Mouse (Mus musculus): ENCODE measurements around the gene Olfr504. TPM values are rescaled to one million over a fixed set of nuclear protein-coding genes. Genes with fewer than 3 reads are reported as not detected.
"Not testable (repeated sequence)": the region's sequence is repeated elsewhere in the genome, so short reads cannot be mapped to it uniquely, and the experiment has no call there.

The Olfr504 gene
- polyA plus RNA-seq (2015; fragmentation: Nextera tagmentation; extraction: Ambion mirVana), result not detected in 2 replicates

- Histone ChIP-seq H3K9me3 (ENCODE audit: control insufficient read depth, low read length) (no peaks in the 10 kb centered on the region), H3K4me3 (ENCODE audit: low read length) (no peak within 1 kb of the TSS), H3K27me3 (replicated peaks; ENCODE audit: control insufficient read depth, insufficient read depth, low read length) (no peaks in the 10 kb centered on the region), H3K4me2 (ENCODE audit: low read depth, low read length) (no peak within 1 kb of the TSS), H3K36me3 (ENCODE audit: control insufficient read depth, insufficient read depth, low read length) (no peaks in the 10 kb centered on the region), H3K9ac (ENCODE audit: low read depth, low read length) (no peak within 1 kb of the TSS), H3K27ac (ENCODE audit: low read length) (no peak within 1 kb of the TSS), H3K4me1 (ENCODE audit: control insufficient read depth, insufficient read depth, low read length) (no peaks in the 10 kb centered on the region)
- ATAC-seq, result no peak
- WGBS, result 82% methylated on average over 1 of the region's 1 CpGs
Measured at GRCm38 (mm10) chr7:108565693-108566092, at the start of gene Olfr504. TSS of gene Olfr504 (minus strand) at chr7:108565793.

DNA sequence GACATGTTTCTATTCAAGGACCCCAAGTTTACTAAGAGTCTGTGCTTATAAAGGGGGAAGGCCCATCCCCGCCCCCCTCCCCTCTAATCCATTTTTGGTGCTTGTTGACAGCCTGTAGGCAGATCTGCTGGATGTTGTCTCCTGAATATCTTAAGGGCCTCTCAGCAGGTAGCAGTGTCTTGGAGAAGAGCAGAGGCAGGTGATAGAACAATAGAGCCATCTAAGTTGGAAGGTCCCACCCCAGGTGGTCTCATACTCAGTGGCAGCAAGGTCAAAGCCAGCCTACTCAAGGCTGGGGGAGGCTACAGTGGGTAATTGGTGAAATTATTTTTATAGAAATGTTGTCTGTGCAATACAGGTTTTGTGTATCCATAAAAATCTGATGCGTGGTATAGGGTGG lies 48.5 kb upstream of the Olfr504 start:
- Histone ChIP-seq H3K4me3 (ENCODE audit: low read length) (no peak overlapping the region), H3K27me3 (replicated peaks; ENCODE audit: control insufficient read depth, insufficient read depth, low read length) (no peaks in the 10 kb centered on the region), H3K27ac (ENCODE audit: low read length) (no peak overlapping the region), H3K4me2 (ENCODE audit: low read depth, low read length) (no peak overlapping the region), H3K9ac (ENCODE audit: low read depth, low read length) (no peak overlapping the region), H3K4me1 (ENCODE audit: control insufficient read depth, insufficient read depth, low read length) (no peaks in the 10 kb centered on the region), H3K36me3 (ENCODE audit: control insufficient read depth, insufficient read depth, low read length) (no peaks in the 10 kb centered on the region), H3K9me3 (ENCODE audit: control insufficient read depth, low read length) (no peaks in the 10 kb centered on the region)
- ATAC-seq, result no peak
- WGBS, result 90% methylated on average over 2 of the region's 2 CpGs

DNA sequence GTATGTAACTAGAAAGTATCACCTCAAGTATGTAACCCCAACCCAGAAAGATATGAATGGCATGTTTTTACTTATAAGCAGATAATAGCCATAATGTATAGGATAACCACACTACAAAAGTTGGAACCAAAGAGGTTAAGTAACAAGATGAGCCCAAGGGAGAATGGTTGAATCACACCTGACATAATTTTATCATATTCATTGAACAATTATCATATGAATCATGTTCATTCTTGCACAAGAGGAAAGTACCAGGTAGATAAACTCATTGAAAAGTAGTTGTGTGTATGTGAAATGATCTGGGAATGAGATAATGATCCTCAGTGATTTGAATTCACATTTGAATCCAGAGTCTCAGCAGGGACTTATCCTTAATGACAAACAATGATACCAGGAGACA lies 44.9 kb upstream of the Olfr504 start, which contains the start of gene Olfr506:
TSS of gene Olfr506 (plus strand) at position 301 of the 400 bp plus-strand sequence.
- Histone ChIP-seq H3K27ac (ENCODE audit: low read length) (no peak within 1 kb of the TSS), H3K4me2 (ENCODE audit: low read depth, low read length) (no peak within 1 kb of the TSS), H3K36me3 (ENCODE audit: control insufficient read depth, insufficient read depth, low read length) (no peaks in the 10 kb centered on the region), H3K4me1 (ENCODE audit: control insufficient read depth, insufficient read depth, low read length) (no peaks in the 10 kb centered on the region), H3K9me3 (ENCODE audit: control insufficient read depth, low read length) (no peaks in the 10 kb centered on the region), H3K4me3 (ENCODE audit: low read length) (no peak within 1 kb of the TSS), H3K9ac (ENCODE audit: low read depth, low read length) (no peak within 1 kb of the TSS), H3K27me3 (replicated peaks; ENCODE audit: control insufficient read depth, insufficient read depth, low read length) (no peaks in the 10 kb centered on the region)
- ATAC-seq, result no peak

DNA sequence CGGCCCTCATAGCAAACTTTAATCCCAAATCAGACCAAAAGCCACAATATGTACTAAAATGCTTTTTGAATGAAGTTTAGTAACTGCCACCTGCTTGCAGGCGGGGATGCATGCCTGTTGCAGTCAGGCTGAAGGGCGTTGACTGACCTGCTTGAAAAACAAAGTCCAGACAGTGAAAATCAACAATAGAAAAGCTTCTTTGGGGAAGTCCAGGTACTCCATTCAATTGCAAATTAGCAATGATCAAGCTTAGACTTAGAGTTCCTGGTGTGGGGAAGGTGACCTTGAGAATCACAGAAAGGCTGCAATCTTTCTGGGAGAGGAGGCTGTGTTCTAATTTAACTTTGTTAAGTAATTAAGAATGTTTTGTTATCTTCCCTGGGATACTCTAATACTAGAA lies 36.3 kb upstream of the Olfr504 start:
- not testable (repeated sequence) for H3K4me1 ChIP-seq (ENCODE audit: control insufficient read depth, insufficient read depth, low read length); ATAC-seq; H3K9ac ChIP-seq (ENCODE audit: low read depth, low read length); H3K27me3 ChIP-seq (replicated peaks; ENCODE audit: control insufficient read depth, insufficient read depth, low read length); H3K9me3 ChIP-seq (ENCODE audit: control insufficient read depth, low read length); H3K4me2 ChIP-seq (ENCODE audit: low read depth, low read length); H3K27ac ChIP-seq (ENCODE audit: low read length); H3K4me3 ChIP-seq (ENCODE audit: low read length); H3K36me3 ChIP-seq (ENCODE audit: control insufficient read depth, insufficient read depth, low read length)
- 87% methylated on average over 3 of the region's 3 CpGs for WGBS

- Histone ChIP-seq H3K27ac (ENCODE audit: low read length) (no peak overlapping the region), H3K9me3 (ENCODE audit: control insufficient read depth, low read length) (no peaks in the 10 kb centered on the region), H3K4me3 (ENCODE audit: low read length) (no peak overlapping the region), H3K4me2 (ENCODE audit: low read depth, low read length) (no peak overlapping the region), H3K27me3 (replicated peaks; ENCODE audit: control insufficient read depth, insufficient read depth, low read length) (no peaks in the 10 kb centered on the region), H3K9ac (ENCODE audit: low read depth, low read length) (no peak overlapping the region), H3K4me1 (ENCODE audit: control insufficient read depth, insufficient read depth, low read length) (no peaks in the 10 kb centered on the region), H3K36me3 (ENCODE audit: control insufficient read depth, insufficient read depth, low read length) (no peaks in the 10 kb centered on the region)
- 100% methylated on average over 1 of the region's 1 CpGs for WGBS
- ATAC-seq, result no peak
Measured at GRCm38 (mm10) chr7:108589797-108590196, 24.2 kb upstream of the Olfr504 start.

DNA sequence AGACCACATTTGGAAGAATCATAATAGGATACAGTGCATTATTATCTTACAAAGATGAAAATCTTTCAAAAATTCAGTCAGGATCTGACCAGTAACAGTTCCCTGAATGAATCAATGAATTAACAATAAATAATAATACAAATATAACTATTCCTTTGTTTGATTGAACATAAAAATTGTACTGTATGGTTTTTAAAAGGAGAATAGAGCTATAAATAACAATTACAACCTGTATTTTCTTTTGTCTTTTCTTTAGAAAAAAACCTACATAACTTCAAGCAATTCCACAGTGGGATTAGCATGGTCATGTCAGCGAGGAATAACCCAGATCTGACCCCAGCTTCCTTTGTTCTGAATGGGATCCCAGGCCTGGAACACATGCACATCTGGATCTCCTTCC lies 21.4 kb downstream of the Olfr504 start, which contains the start of gene Olfr503:
TSS of gene Olfr503 (plus strand) at position 301 of the 400 bp plus-strand sequence.
- not testable (repeated sequence) for ATAC-seq; H3K4me3 ChIP-seq (ENCODE audit: low read length); H3K9me3 ChIP-seq (ENCODE audit: control insufficient read depth, low read length); H3K27me3 ChIP-seq (replicated peaks; ENCODE audit: control insufficient read depth, insufficient read depth, low read length); H3K36me3 ChIP-seq (ENCODE audit: control insufficient read depth, insufficient read depth, low read length); H3K9ac ChIP-seq (ENCODE audit: low read depth, low read length); H3K4me1 ChIP-seq (ENCODE audit: control insufficient read depth, insufficient read depth, low read length); H3K27ac ChIP-seq (ENCODE audit: low read length); H3K4me2 ChIP-seq (ENCODE audit: low read depth, low read length)
- WGBS, result 39% methylated on average over 1 of the region's 1 CpGs

DNA sequence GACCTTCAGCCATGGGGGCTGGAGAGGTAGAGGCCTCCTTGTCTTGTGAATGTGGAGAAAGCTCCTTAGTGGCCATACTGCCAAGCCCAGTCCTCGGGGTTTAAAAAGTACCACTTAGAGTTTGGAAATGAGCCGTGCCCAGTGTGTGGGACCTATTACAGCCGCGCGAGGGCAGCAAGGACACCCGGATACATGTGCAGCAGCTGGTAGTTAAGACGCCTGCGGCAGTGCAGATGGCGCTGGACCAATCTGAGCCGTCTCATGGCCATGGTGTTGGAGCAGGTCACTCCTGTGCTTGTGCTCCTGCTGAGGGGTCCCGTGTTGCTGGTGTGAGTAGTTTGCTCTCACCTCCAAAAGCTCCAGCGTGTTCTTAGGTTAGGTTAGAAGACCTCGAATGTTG lies 23.2 kb downstream of the Olfr504 start:
- H3K4me2 ChIP-seq (ENCODE audit: low read depth, low read length), result no peak overlapping the region
- H3K4me3 ChIP-seq (ENCODE audit: low read length), result no peak overlapping the region
- H3K9ac ChIP-seq (ENCODE audit: low read depth, low read length), result no peak overlapping the region
- no peaks in the 10 kb centered on the region for H3K27me3 ChIP-seq (replicated peaks; ENCODE audit: control insufficient read depth, insufficient read depth, low read length)
- no peak for ATAC-seq
- H3K36me3 ChIP-seq (ENCODE audit: control insufficient read depth, insufficient read depth, low read length), result no peaks in the 10 kb centered on the region
- no peak overlapping the region for H3K27ac ChIP-seq (ENCODE audit: low read length)
- WGBS, result 80% methylated on average over 13 of the region's 13 CpGs
- H3K4me1 ChIP-seq (ENCODE audit: control insufficient read depth, insufficient read depth, low read length), result no peaks in the 10 kb centered on the region
- no peaks in the 10 kb centered on the region for H3K9me3 ChIP-seq (ENCODE audit: control insufficient read depth, low read length)

- no peak for ATAC-seq
- no peaks in the 10 kb centered on the region for H3K9me3 ChIP-seq (ENCODE audit: control insufficient read depth, low read length)
- 70% methylated on average over 1 of the region's 1 CpGs for WGBS
- H3K4me1 ChIP-seq (ENCODE audit: control insufficient read depth, insufficient read depth, low read length), result no peaks in the 10 kb centered on the region
- H3K27me3 ChIP-seq (replicated peaks; ENCODE audit: control insufficient read depth, insufficient read depth, low read length), result no peaks in the 10 kb centered on the region
- H3K27ac ChIP-seq (ENCODE audit: low read length), result no peak within 1 kb of the TSS
- H3K4me3 ChIP-seq (ENCODE audit: low read length), result no peak within 1 kb of the TSS
- H3K4me2 ChIP-seq (ENCODE audit: low read depth, low read length), result no peak within 1 kb of the TSS
- H3K9ac ChIP-seq (ENCODE audit: low read depth, low read length), result no peak within 1 kb of the TSS
- H3K36me3 ChIP-seq (ENCODE audit: control insufficient read depth, insufficient read depth, low read length), result no peaks in the 10 kb centered on the region
Measured at GRCm38 (mm10) chr7:108524965-108525364, 40.6 kb downstream of the Olfr504 start, which contains the start of gene Olfr502. TSS of gene Olfr502 (minus strand) at chr7:108525065.
